Mouse (Mus musculus): ENCODE measurements around the gene Gm19668. TPM values are rescaled to one million over a fixed set of nuclear protein-coding genes. Genes with fewer than 3 reads are reported as not detected.
A peak's percentile ranks its signal among the peaks of the same experiment; 100 is the strongest.
"Not testable (repeated sequence)": the region's sequence is repeated elsewhere in the genome, so short reads cannot be mapped to it uniquely, and the experiment has no call there.

The Gm19668 gene
- polyA plus RNA-seq, 1 experiment from 2014 or later = not detected

GRCm38 (mm10) chr10:77752312-77752711 is 46.6 kb downstream of the Gm19668 start:
- H3K27me3 ChIP-seq (ENCODE audit: poor library complexity, severe bottlenecking); H3K9me3 ChIP-seq; H3K27ac ChIP-seq; H3K4me1 ChIP-seq; DNase-seq (ENCODE audit: extremely low spot score, low spot score); H3K36me3 ChIP-seq (replicated peaks); H3K4me3 ChIP-seq: not testable (repeated sequence)
- WGBS = 68% methylated on average over 3 of the region's 3 CpGs

DNA sequence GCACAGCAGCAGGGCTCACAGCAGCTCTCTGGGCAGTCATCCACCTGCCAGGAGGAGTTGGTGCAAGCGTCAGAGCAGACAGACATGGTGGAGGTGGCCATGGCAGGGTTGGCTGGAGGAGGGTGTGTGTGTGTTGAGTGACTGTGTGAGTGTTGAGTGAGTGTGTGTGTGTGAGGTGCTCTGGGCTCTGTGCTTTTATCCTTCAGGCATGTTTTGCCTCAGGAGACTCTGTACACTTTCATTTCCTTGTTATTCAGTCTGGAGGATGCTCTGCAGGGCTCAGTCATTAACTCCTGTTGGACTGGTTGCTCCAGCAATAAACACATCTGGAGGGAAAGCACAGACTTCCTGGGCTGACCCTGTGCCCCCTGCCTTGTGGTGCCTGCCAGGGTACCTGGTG is 47.7 kb downstream of the Gm19668 start, which contains the start of gene Gm9736:
Gm9736 (minus strand) TSS at position 101 of the 400 bp plus-strand sequence.
- WGBS = 67% methylated on average over 1 of the region's 1 CpGs
- H3K27me3 ChIP-seq (ENCODE audit: poor library complexity, severe bottlenecking); H3K36me3 ChIP-seq (replicated peaks); H3K4me1 ChIP-seq; H3K4me3 ChIP-seq; DNase-seq (ENCODE audit: extremely low spot score, low spot score); H3K9me3 ChIP-seq: not testable (repeated sequence)
- H3K27ac ChIP-seq = 0 out of 2 replicates have a peak within 1 kb of the TSS, but pooled peaks have one; percentile 20

GRCm38 (mm10) chr10:77750686-77751085 is 48.2 kb downstream of the Gm19668 start:
- DNase-seq (ENCODE audit: extremely low spot score, low spot score); H3K36me3 ChIP-seq (replicated peaks); H3K9me3 ChIP-seq; H3K4me1 ChIP-seq; H3K27me3 ChIP-seq (ENCODE audit: poor library complexity, severe bottlenecking); H3K4me3 ChIP-seq: not testable (repeated sequence)
- H3K27ac ChIP-seq = 0 out of 2 replicates have a peak overlapping the region, but pooled peaks have one; percentile 20
- WGBS = 81% methylated on average over 1 of the region's 1 CpGs

Other genes with a start within 250 kb of the Gm19668 start
- gene Pttg1ip, start 217.4 kb downstream of the Gm19668 start, polyA plus RNA-seq (2016; fragmentation: Nextera tagmentation; extraction: Ambion mirVana) = 62.0 and 64.5 TPM in 2 replicates
- 439 and 448 TPM in 2 replicates for gene Sumo3, start 193.0 kb downstream of the Gm19668 start, polyA plus RNA-seq (2016; fragmentation: Nextera tagmentation; extraction: Ambion mirVana)
- 3.1 and 3.4 TPM in 2 replicates for gene Gm49325, start 192.9 kb downstream of the Gm19668 start, polyA plus RNA-seq (2016; fragmentation: Nextera tagmentation; extraction: Ambion mirVana)
- gene Ube2g2, start 176.9 kb downstream of the Gm19668 start, polyA plus RNA-seq (2016; fragmentation: Nextera tagmentation; extraction: Ambion mirVana) = 102 and 104 TPM in 2 replicates
- 1.1 and 1.4 TPM in 2 replicates for gene Tspear, start 112.6 kb downstream of the Gm19668 start, polyA plus RNA-seq (2016; fragmentation: Nextera tagmentation; extraction: Ambion mirVana)
- not detected in 2 replicates for gene Gm19402, start 108.4 kb downstream of the Gm19668 start, polyA plus RNA-seq (2016; fragmentation: Nextera tagmentation; extraction: Ambion mirVana)
- not detected in 2 replicates for gene Gm9508, start 101.9 kb downstream of the Gm19668 start, polyA plus RNA-seq (2016; fragmentation: Nextera tagmentation; extraction: Ambion mirVana)
- gene Gm10272, start 92.5 kb downstream of the Gm19668 start, polyA plus RNA-seq (2016; fragmentation: Nextera tagmentation; extraction: Ambion mirVana) = not detected in 2 replicates
- not detected in 2 replicates for gene Gm10024, start 87.7 kb downstream of the Gm19668 start, polyA plus RNA-seq (2016; fragmentation: Nextera tagmentation; extraction: Ambion mirVana)
- gene Gm10142, start 83.3 kb downstream of the Gm19668 start, polyA plus RNA-seq (2016; fragmentation: Nextera tagmentation; extraction: Ambion mirVana) = not detected in 2 replicates
- gene Krtap12-1, start 78.5 kb downstream of the Gm19668 start, polyA plus RNA-seq (2016; fragmentation: Nextera tagmentation; extraction: Ambion mirVana) = not detected in 2 replicates
- gene Gm10100, start 72.6 kb downstream of the Gm19668 start, polyA plus RNA-seq (2016; fragmentation: Nextera tagmentation; extraction: Ambion mirVana) = not detected in 2 replicates
- gene Gm18596, start 56.5 kb downstream of the Gm19668 start, polyA plus RNA-seq (2016; fragmentation: Nextera tagmentation; extraction: Ambion mirVana) = not detected in 2 replicates
- not detected in 2 replicates for gene Gm9736, start 47.8 kb downstream of the Gm19668 start, polyA plus RNA-seq (2016; fragmentation: Nextera tagmentation; extraction: Ambion mirVana)
- gene Gm3233, start 39.5 kb downstream of the Gm19668 start, polyA plus RNA-seq (2016; fragmentation: Nextera tagmentation; extraction: Ambion mirVana) = not detected in 2 replicates
- not detected in 2 replicates for gene Gm3238, start 27.8 kb downstream of the Gm19668 start, polyA plus RNA-seq (2016; fragmentation: Nextera tagmentation; extraction: Ambion mirVana)
- not detected in 2 replicates for gene Gm7138, start 22.2 kb downstream of the Gm19668 start, polyA plus RNA-seq (2016; fragmentation: Nextera tagmentation; extraction: Ambion mirVana)
- gene Gm3250, start 16.6 kb downstream of the Gm19668 start, polyA plus RNA-seq (2016; fragmentation: Nextera tagmentation; extraction: Ambion mirVana) = not detected in 2 replicates
- not detected in 2 replicates for gene Gm7137, start 10.9 kb downstream of the Gm19668 start, polyA plus RNA-seq (2016; fragmentation: Nextera tagmentation; extraction: Ambion mirVana)
- not detected in 2 replicates for gene Gm9639, start 4.1 kb downstream of the Gm19668 start, polyA plus RNA-seq (2016; fragmentation: Nextera tagmentation; extraction: Ambion mirVana)
- not detected in 2 replicates for gene Gm9507, start 12.7 kb upstream of the Gm19668 start, polyA plus RNA-seq (2016; fragmentation: Nextera tagmentation; extraction: Ambion mirVana)
- not detected in 2 replicates for gene Gm2696, start 15.5 kb upstream of the Gm19668 start, polyA plus RNA-seq (2016; fragmentation: Nextera tagmentation; extraction: Ambion mirVana)
- not detected in 2 replicates for gene Krtap10-4, start 28.0 kb upstream of the Gm19668 start, polyA plus RNA-seq (2016; fragmentation: Nextera tagmentation; extraction: Ambion mirVana)
- gene Krtap10-10, start 36.8 kb upstream of the Gm19668 start, polyA plus RNA-seq (2016; fragmentation: Nextera tagmentation; extraction: Ambion mirVana) = not detected in 2 replicates
- gene Gm36176, start 47.7 kb upstream of the Gm19668 start, polyA plus RNA-seq (2016; fragmentation: Nextera tagmentation; extraction: Ambion mirVana) = not detected in 2 replicates
- not detected in 2 replicates for gene Gm10318, start 53.7 kb upstream of the Gm19668 start, polyA plus RNA-seq (2016; fragmentation: Nextera tagmentation; extraction: Ambion mirVana)
- gene Gm3285, start 62.8 kb upstream of the Gm19668 start, polyA plus RNA-seq (2016; fragmentation: Nextera tagmentation; extraction: Ambion mirVana) = not detected in 2 replicates
- gene Lrrc3, start 103.4 kb upstream of the Gm19668 start, polyA plus RNA-seq (2016; fragmentation: Nextera tagmentation; extraction: Ambion mirVana) = 2.4 and 2.5 TPM in 2 replicates
- gene Trpm2, start 171.4 kb upstream of the Gm19668 start, polyA plus RNA-seq (2016; fragmentation: Nextera tagmentation; extraction: Ambion mirVana) = 0.53 and 0.57 TPM in 2 replicates
- gene 1810043G02Rik, start 179.4 kb upstream of the Gm19668 start, polyA plus RNA-seq (2016; fragmentation: Nextera tagmentation; extraction: Ambion mirVana) = 33.9 and 37.4 TPM in 2 replicates
- 262 and 282 TPM in 2 replicates for gene Pfkl, start 210.9 kb upstream of the Gm19668 start, polyA plus RNA-seq (2016; fragmentation: Nextera tagmentation; extraction: Ambion mirVana)
- gene Dnmt3l, start 242.8 kb upstream of the Gm19668 start, polyA plus RNA-seq (2016; fragmentation: Nextera tagmentation; extraction: Ambion mirVana) = not detected in 2 replicates
- 0.28 and 0.33 TPM in 2 replicates for gene Aire, start 244.5 kb upstream of the Gm19668 start, polyA plus RNA-seq (2016; fragmentation: Nextera tagmentation; extraction: Ambion mirVana)